Mouse (Mus musculus) embryonic facial prominence, embryonic 15.5 days (tissue): ENCODE data around the gene Gm49353. TPM values are rescaled to one million over a fixed set of nuclear protein-coding genes. Genes with fewer than 3 reads are reported as not detected.

Source experiments
- ATAC-seq: fragments of 200-750 bp; cut with Nextera tagmentation; 2 replicates; pipeline ENCODE4 v1.8.0; 2017; ENCODE audit warnings: low read depth, moderate TSS enrichment; ENCODE audit not compliant: insufficient number of reproducible peaks, low FRiP score, low TSS enrichment
- H3K27ac ChIP-seq: fragments of 300-500 bp; sonication (generic); replicated peaks from 2 replicates; pipeline ENCODE4 v1.5.1; 2015; ENCODE audit warnings: mild to moderate bottlenecking, inconsistent platforms
- H3K27me3 ChIP-seq: fragments of 300-500 bp; sonication (generic); 2 replicates; pipeline ENCODE4 v1.6.1; 2015; ENCODE audit warnings: inconsistent platforms
- H3K36me3 ChIP-seq: fragments of 300-500 bp; sonication (generic); 2 replicates; pipeline ENCODE4 v1.6.1; 2015; ENCODE audit warnings: mild to moderate bottlenecking, inconsistent platforms
- H3K4me1 ChIP-seq: fragments of 300-500 bp; sonication (generic); 2 replicates; pipeline ENCODE4 v1.6.1; 2015; ENCODE audit warnings: inconsistent platforms
- H3K4me2 ChIP-seq: fragments of 300-500 bp; sonication (generic); replicated peaks from 2 replicates; pipeline ENCODE4 v1.6.1; 2015; ENCODE audit warnings: mild to moderate bottlenecking, inconsistent platforms
- H3K4me3 ChIP-seq: fragments of 300-500 bp; sonication (generic); replicated peaks from 2 replicates; pipeline ENCODE4 v1.5.1; 2015; ENCODE audit warnings: mild to moderate bottlenecking, inconsistent platforms
- H3K9ac ChIP-seq: fragments of 300-500 bp; sonication (generic); 2 replicates; pipeline ENCODE4 v1.6.1; 2015; ENCODE audit warnings: inconsistent platforms
- H3K9me3 ChIP-seq: fragments of 300-500 bp; sonication (generic); replicated peaks from 2 replicates; pipeline ENCODE4 v1.6.1; 2016; ENCODE audit warnings: inconsistent platforms
- WGBS: fragments of 180-500 bp; shearing (Covaris S2); methylation state at CpG from one replicate; pipeline ENCODE4 v1.1.7; 2015; 5-methylcytosine and 5-hydroxymethylcytosine counted together
- polyA plus RNA-seq: library from polyadenylated mRNA; unstranded; fragments of >200 nt; fragmentation: Nextera tagmentation; extraction: Ambion mirVana; gene quantifications from 2 replicates; pipeline ENCODE4 v1.2.1, GENCODE M21; 2015

The Gm49353 gene
- polyA plus RNA-seq, result 0.27 and 0.45 TPM in 2 replicates

- ATAC-seq, result no peak
- H3K9me3 ChIP-seq, result no peaks in the 10 kb centered on the region
- H3K27ac ChIP-seq, result no peak within 1 kb of the TSS
- H3K4me3 ChIP-seq, result no peak within 1 kb of the TSS
- H3K36me3 ChIP-seq, result no peaks in the 10 kb centered on the region
- H3K4me1 ChIP-seq, result no peaks in the 10 kb centered on the region
- no peak within 1 kb of the TSS for H3K4me2 ChIP-seq
- no peak within 1 kb of the TSS for H3K9ac ChIP-seq
- 80% methylated on average over 7 of the region's 7 CpGs for WGBS
- H3K27me3 ChIP-seq, result no peaks in the 10 kb centered on the region
Measured at GRCm38 (mm10) chr10:29198642-29199041, at the start of gene Gm49353. Gene Gm49353 (plus strand): TSS chr10:29198954.

- 84% methylated on average over 3 of the region's 3 CpGs for WGBS
- Histone ChIP-seq H3K9me3 (no peaks in the 10 kb centered on the region), H3K4me2 (no peak overlapping the region), H3K36me3 (no peaks in the 10 kb centered on the region), H3K27ac (no peak overlapping the region), H3K4me1 (no peaks in the 10 kb centered on the region), H3K27me3 (no peaks in the 10 kb centered on the region), H3K4me3 (no peak overlapping the region), H3K9ac (no peak overlapping the region)
- ATAC-seq, result no peak
Measured at GRCm38 (mm10) chr10:29155304-29155703, 43.5 kb upstream of the Gm49353 start.

- WGBS, result 87% methylated on average over 2 of the region's 2 CpGs
- H3K27me3 ChIP-seq, result no peaks in the 10 kb centered on the region
- no peak overlapping the region for H3K4me2 ChIP-seq
- H3K4me1 ChIP-seq, result no peaks in the 10 kb centered on the region
- H3K9me3 ChIP-seq, result no peaks in the 10 kb centered on the region
- H3K9ac ChIP-seq, result no peak overlapping the region
- no peaks in the 10 kb centered on the region for H3K36me3 ChIP-seq
- H3K27ac ChIP-seq, result no peak overlapping the region
- ATAC-seq, result no peak
- H3K4me3 ChIP-seq, result no peak overlapping the region
Measured at GRCm38 (mm10) chr10:29161664-29162063, 37.1 kb upstream of the Gm49353 start.

DNA sequence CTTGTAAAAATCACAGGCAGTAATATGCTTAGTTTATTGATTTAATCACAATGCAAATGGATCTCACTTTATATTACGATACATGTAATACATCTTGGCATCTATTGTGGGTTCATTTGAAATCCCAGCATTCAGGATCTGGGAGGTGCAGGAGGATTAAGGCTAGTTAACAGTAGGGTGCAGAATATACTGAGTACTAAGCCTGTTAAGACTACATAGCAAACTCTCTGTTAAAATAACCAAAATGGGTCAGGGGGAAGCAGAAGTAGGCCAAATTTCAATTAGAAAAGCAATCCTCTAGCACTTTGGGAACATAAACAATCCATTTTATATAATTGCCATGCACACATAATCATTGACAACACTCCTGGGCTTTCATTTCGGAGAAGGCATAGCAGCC is 25.0 kb upstream of the Gm49353 start:
- no peak for ATAC-seq
- WGBS, result 83% methylated on average over 2 of the region's 2 CpGs
- Histone ChIP-seq H3K4me2 (no peak overlapping the region), H3K27me3 (no peaks in the 10 kb centered on the region), H3K27ac (no peak overlapping the region), H3K4me1 (no peaks in the 10 kb centered on the region), H3K9me3 (no peaks in the 10 kb centered on the region), H3K36me3 (no peaks in the 10 kb centered on the region), H3K4me3 (no peak overlapping the region), H3K9ac (no peak overlapping the region)

GRCm38 (mm10) chr10:29175656-29176055 is 23.1 kb upstream of the Gm49353 start:
- no peak overlapping the region for H3K9ac ChIP-seq
- H3K27ac ChIP-seq, result no peak overlapping the region
- H3K4me1 ChIP-seq, result no peaks in the 10 kb centered on the region
- WGBS, result 45% methylated on average over 3 of the region's 3 CpGs
- H3K27me3 ChIP-seq, result no peaks in the 10 kb centered on the region
- no peak overlapping the region for H3K4me3 ChIP-seq
- no peak for ATAC-seq
- H3K36me3 ChIP-seq, result no peaks in the 10 kb centered on the region
- H3K9me3 ChIP-seq, result no peaks in the 10 kb centered on the region
- no peak overlapping the region for H3K4me2 ChIP-seq

GRCm38 (mm10) chr10:29176881-29177280 is 21.9 kb upstream of the Gm49353 start:
- H3K27ac ChIP-seq, result no peak overlapping the region
- H3K4me2 ChIP-seq, result no peak overlapping the region
- H3K36me3 ChIP-seq, result no peaks in the 10 kb centered on the region
- 78% methylated on average over 4 of the region's 4 CpGs for WGBS
- no peaks in the 10 kb centered on the region for H3K4me1 ChIP-seq
- no peaks in the 10 kb centered on the region for H3K27me3 ChIP-seq
- ATAC-seq, result no peak
- no peak overlapping the region for H3K4me3 ChIP-seq
- no peak overlapping the region for H3K9ac ChIP-seq
- H3K9me3 ChIP-seq, result no peaks in the 10 kb centered on the region

GRCm38 (mm10) chr10:29178003-29178402 is 20.8 kb upstream of the Gm49353 start:
- no peak overlapping the region for H3K27ac ChIP-seq
- no peaks in the 10 kb centered on the region for H3K4me1 ChIP-seq
- H3K9ac ChIP-seq, result no peak overlapping the region
- no peak for ATAC-seq
- H3K9me3 ChIP-seq, result no peaks in the 10 kb centered on the region
- H3K36me3 ChIP-seq, result no peaks in the 10 kb centered on the region
- no peak overlapping the region for H3K4me2 ChIP-seq
- no peaks in the 10 kb centered on the region for H3K27me3 ChIP-seq
- H3K4me3 ChIP-seq, result no peak overlapping the region
- 34% methylated on average over 2 of the region's 2 CpGs for WGBS

DNA sequence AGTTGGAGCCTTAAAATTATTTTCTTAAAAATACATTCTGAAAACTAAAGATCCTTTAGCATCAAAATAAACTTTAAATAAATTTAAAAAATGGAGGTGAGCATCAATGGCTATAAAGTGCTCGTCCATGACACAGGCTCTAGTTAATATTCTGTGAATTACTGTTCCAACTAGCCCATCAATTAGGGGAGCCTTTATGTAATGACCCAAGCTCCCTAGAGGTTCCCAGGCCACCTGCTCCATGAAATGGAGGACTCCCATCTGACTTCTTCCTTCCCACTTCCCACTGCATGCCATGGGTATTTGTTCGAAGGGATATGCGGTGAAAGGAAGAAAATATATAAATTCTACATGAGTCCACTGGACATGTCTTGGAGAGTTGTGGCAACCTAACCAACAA is 18.5 kb upstream of the Gm49353 start:
- WGBS, result 90% methylated on average over 3 of the region's 3 CpGs
- Histone ChIP-seq H3K4me1 (no peaks in the 10 kb centered on the region), H3K36me3 (no peaks in the 10 kb centered on the region), H3K27ac (no peak overlapping the region), H3K27me3 (no peaks in the 10 kb centered on the region), H3K4me3 (no peak overlapping the region), H3K4me2 (no peak overlapping the region), H3K9me3 (no peaks in the 10 kb centered on the region), H3K9ac (no peak overlapping the region)
- no peak for ATAC-seq

- ATAC-seq, result no peak
- Histone ChIP-seq H3K27me3 (no peaks in the 10 kb centered on the region), H3K9ac (no peak overlapping the region), H3K4me3 (no peak overlapping the region), H3K9me3 (no peaks in the 10 kb centered on the region), H3K4me2 (no peak overlapping the region), H3K27ac (no peak overlapping the region), H3K36me3 (no peaks in the 10 kb centered on the region), H3K4me1 (no peaks in the 10 kb centered on the region)
- 82% methylated on average over 2 of the region's 2 CpGs for WGBS
Measured at GRCm38 (mm10) chr10:29181046-29181445, 17.7 kb upstream of the Gm49353 start.

DNA sequence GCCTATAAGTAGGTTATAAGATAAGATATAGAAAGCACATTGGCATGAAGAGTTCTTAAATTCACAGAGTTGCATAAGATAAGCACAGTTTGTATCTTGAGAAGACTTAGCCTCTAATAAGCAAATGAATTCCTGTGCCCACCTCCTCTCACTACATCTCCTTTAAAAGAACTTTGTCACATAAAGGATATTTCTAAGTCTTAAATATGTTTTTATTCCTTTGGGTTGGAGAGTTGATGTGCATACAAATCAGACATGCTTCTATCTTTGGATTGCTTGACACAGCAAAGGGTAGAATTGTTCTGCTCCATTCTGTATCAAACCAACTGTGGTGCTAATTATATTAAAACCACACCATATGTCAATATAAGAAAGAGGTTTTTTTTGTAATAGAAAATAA is 5.0 kb upstream of the Gm49353 start:
- H3K4me3 ChIP-seq, result no peak overlapping the region
- no peaks in the 10 kb centered on the region for H3K9me3 ChIP-seq
- H3K4me1 ChIP-seq, result no peaks in the 10 kb centered on the region
- H3K4me2 ChIP-seq, result no peak overlapping the region
- H3K27ac ChIP-seq, result no peak overlapping the region
- no peak overlapping the region for H3K9ac ChIP-seq
- H3K36me3 ChIP-seq, result no peaks in the 10 kb centered on the region
- H3K27me3 ChIP-seq, result no peaks in the 10 kb centered on the region
- no peak for ATAC-seq

DNA sequence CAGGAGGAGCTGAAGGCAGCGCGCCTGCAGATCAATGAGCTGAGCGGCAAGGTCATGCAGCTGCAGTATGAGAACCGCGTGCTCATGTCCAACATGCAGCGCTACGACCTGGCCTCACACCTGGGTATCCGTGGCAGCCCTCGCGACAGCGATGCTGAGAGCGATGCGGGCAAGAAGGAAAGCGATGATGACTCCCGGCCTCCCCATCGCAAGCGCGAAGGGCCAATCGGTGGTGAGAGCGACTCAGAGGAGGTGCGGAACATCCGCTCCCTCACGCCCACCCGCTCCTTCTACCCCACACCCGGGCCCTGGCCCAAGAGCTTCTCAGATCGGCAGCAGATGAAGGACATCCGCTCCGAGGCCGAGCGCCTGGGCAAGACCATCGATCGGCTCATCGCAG is 1.9 kb upstream of the Gm49353 start:
- no peak overlapping the region for H3K9ac ChIP-seq
- ATAC-seq, result no peak
- H3K27me3 ChIP-seq, result no peaks in the 10 kb centered on the region
- no peak overlapping the region for H3K4me3 ChIP-seq
- H3K4me2 ChIP-seq, result no peak overlapping the region
- no peaks in the 10 kb centered on the region for H3K36me3 ChIP-seq
- no peaks in the 10 kb centered on the region for H3K9me3 ChIP-seq
- H3K4me1 ChIP-seq, result no peaks in the 10 kb centered on the region
- 98% methylated on average over 33 of the region's 33 CpGs for WGBS
- no peak overlapping the region for H3K27ac ChIP-seq

- WGBS, result 76% methylated on average over 3 of the region's 3 CpGs
- ATAC-seq, result no peak
Measured at GRCm38 (mm10) chr10:29199835-29200234, 1.1 kb downstream of the Gm49353 start.

More at GRCm38 (mm10) chr10:29199835-29200234, 1.1 kb downstream of the Gm49353 start:
- Histone ChIP-seq H3K27ac (no peak overlapping the region), H3K4me3 (no peak overlapping the region), H3K9me3 (no peaks in the 10 kb centered on the region), H3K27me3 (no peaks in the 10 kb centered on the region), H3K36me3 (no peaks in the 10 kb centered on the region), H3K4me2 (no peak overlapping the region), H3K9ac (no peak overlapping the region), H3K4me1 (no peaks in the 10 kb centered on the region)
